Mouse (Mus musculus) kidney, adult 2 months (tissue): ENCODE data around the gene Rps6ka2.

Source experiments
- CTCF ChIP-seq: fragments of 200-500 bp; conservative IDR thresholded peaks from 2 replicates; pipeline ENCODE4 v1.5.1; 2011; ENCODE audit warnings: low read depth, mild to moderate bottlenecking, control low read depth, low read length, moderate library complexity, mixed read lengths; ENCODE audit not compliant: insufficient read depth, insufficient read length
- POLR2A ChIP-seq: fragments of 200-500 bp; IDR thresholded peaks from one replicate; pipeline ENCODE4 v1.6.1; 2011; ENCODE audit warnings: low read depth, low read length, control low read depth

GRCm38 (mm10) chr17:7286422-7287050 is 116.6 kb downstream of the Rps6ka2 start:
- TF ChIP-seq POLR2A (no peak), CTCF (no peak)
